Mouse (Mus musculus) spleen, adult 12 weeks (tissue): ENCODE measurements around the gene Tdrd3.

Experiments used
- DNase-seq: peaks from one replicate; pipeline ENCODE4 v3.0.0; 2022; ENCODE audit warnings: low spot score

The Tdrd3 gene

DNA sequence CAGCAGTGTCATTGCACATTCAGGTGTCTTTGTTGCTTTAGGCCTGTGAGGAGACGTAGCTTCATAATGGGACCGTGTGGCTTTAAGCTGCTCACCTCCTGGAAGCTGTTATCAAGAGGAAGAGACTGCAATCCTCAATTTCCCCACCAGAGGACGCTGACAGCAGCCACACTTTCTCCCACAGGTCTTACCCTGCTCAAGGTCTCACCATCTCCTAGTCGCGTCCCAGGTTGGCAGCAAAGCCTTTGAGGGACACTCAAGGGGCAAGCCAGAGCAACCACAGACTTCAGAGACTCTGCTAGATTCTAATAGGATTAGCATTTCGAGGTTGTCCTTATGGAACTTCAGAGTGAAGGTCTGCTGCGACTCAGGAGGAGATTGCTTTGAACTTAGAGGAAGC, 149.8 kb downstream of the Tdrd3 start:
- DNase-seq, result no peak

DNA sequence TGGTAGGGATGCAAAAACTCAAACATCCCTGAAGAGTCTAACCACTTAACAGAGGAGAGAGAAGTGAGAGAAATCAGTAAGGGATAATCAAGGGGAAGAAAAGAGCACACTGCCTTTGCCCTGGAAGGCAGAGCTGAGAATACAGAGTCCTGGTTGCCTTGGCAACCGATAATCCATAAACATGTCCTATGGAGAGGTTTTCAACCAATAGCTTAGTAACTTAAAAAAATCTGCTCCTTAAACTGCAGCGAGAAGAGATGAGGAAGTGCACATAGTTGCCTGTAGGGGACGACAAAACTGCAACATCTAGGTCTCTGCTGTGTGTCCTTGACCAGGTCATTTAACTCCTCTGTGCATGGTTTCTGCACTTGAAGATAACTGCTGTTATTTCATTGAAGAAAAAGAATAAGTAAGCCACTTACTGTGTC, 150.6 kb downstream of the Tdrd3 start:
- no peak for DNase-seq

- DNase-seq, result no peak
These were observed 151.4 kb downstream of the Tdrd3 start for GRCm38 (mm10) chr14:87567626-87568446.

DNA sequence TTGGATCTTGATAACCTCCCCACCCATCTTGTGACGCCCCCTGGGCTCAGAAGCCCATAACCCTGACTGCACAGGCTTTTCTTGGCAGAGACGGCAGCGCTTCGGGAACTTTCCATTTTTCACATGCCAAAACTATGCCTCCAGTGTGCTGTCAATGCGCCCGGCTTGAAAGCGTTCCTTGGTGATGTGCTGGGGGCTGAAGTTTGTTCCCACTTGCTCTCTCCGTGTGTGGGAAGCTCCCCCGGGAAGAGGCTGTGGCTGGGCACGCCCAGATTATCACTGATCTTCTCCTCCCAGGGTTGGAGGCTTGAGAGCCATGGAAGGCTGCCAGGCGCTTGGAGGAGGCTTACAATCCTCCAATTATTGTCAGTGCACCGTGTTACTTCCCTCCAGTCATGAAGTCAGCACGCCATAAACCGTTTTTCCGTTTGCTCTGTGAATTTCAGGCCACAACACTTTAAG, 152.0 kb downstream of the Tdrd3 start:
- no peak for DNase-seq

DNA sequence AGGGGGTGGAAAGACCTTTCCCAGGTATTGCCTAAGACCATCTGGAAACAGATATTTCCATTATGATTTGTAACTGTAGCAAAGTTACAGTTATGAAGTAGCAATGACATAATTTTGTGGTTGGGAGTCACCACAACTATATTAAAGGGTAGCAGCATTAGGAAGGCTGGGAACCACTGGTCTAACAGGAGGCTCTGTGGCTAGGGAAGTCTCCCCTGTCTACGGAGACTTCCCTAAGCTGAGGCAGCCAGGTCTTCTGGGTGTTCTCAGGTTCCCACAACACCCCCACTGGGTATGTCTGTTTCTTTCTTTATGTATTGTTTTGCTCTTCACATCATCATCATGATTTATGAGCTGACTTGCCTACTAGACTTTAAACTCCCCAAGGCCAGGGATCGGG, 153.0 kb downstream of the Tdrd3 start:
- no peak for DNase-seq

- DNase-seq, result no peak
These were observed 156.0 kb downstream of the Tdrd3 start for GRCm38 (mm10) chr14:87572453-87572852.

- DNase-seq, result no peak
These were observed 166.2 kb downstream of the Tdrd3 start for GRCm38 (mm10) chr14:87582610-87583009.
